Mouse (Mus musculus) cerebellum, adult 2 months (tissue): ENCODE measurements around the gene Cwc25.

Experiments used
- CTCF ChIP-seq: fragments of 200-500 bp; IDR thresholded peaks from 2 replicates; pipeline ENCODE4 v1.5.1; 2011; ENCODE audit warnings: low read depth, mild to moderate bottlenecking, control low read depth, low read length, moderate library complexity, borderline replicate concordance; ENCODE audit not compliant: insufficient read depth
- POLR2A ChIP-seq: fragments of 200-500 bp; IDR thresholded peaks from 2 replicates; pipeline ENCODE4 v1.6.1; 2011; ENCODE audit warnings: low read length, control low read depth, borderline replicate concordance; ENCODE audit not compliant: insufficient read depth

DNA sequence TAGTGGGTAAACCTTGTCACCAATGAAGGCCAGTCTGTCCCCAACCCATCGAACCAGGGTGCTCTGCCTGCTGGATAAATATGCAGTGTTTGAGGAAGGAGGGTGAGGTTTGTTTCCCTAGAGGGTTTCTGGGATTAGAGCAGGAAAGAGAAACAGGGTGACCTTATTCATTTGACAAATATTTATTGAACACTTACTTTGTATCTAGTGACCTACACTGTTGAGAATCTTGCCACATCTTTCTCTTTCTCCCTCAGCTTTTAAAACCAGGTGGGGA, 35.8 kb upstream of the Cwc25 start:
- TF ChIP-seq CTCF (no peak), POLR2A (no peak)
